Mouse (Mus musculus) midbrain, embryonic 11.5 days (tissue): ENCODE data around the gene Ehd2. TPM values are rescaled to one million over a fixed set of nuclear protein-coding genes. Genes with fewer than 3 reads are reported as not detected.

Experiments used
- ATAC-seq: fragments of 200-750 bp; cut with Nextera tagmentation; 2 replicates; pipeline ENCODE4 v1.8.0; 2017; ENCODE audit warnings: moderate TSS enrichment, moderate library complexity; ENCODE audit not compliant: low FRiP score
- DNase-seq: peaks from one replicate; pipeline ENCODE4 v3.0.0; 2015; ENCODE audit warnings: low spot score; ENCODE audit errors: missing footprints
- H3K27ac ChIP-seq: fragments of 300-500 bp; sonication (generic); 2 replicates; pipeline ENCODE4 v1.5.1; 2014; ENCODE audit warnings: low read depth, low read length
- H3K27me3 ChIP-seq: fragments of 300-500 bp; sonication (generic); 2 replicates; pipeline ENCODE4 v1.6.1; 2014; ENCODE audit warnings: mild to moderate bottlenecking, low read length, moderate library complexity, mixed read lengths; ENCODE audit not compliant: control insufficient read depth, insufficient read depth
- H3K36me3 ChIP-seq: fragments of 300-500 bp; sonication (generic); 2 replicates; pipeline ENCODE4 v1.6.1; 2014; ENCODE audit warnings: mild to moderate bottlenecking, low read length, moderate library complexity, mixed read lengths; ENCODE audit not compliant: control insufficient read depth, insufficient read depth
- H3K4me1 ChIP-seq: fragments of 300-500 bp; sonication (generic); 2 replicates; pipeline ENCODE4 v1.6.1; 2014; ENCODE audit warnings: low read length; ENCODE audit not compliant: control insufficient read depth, insufficient read depth
- H3K4me2 ChIP-seq: fragments of 300-500 bp; sonication (generic); 2 replicates; pipeline ENCODE4 v1.6.1; 2014; ENCODE audit warnings: mild to moderate bottlenecking, moderate library complexity
- H3K4me3 ChIP-seq: fragments of 300-500 bp; sonication (generic); 2 replicates; pipeline ENCODE4 v1.5.1; 2014; ENCODE audit warnings: low read depth, low read length
- H3K9ac ChIP-seq: fragments of 300-500 bp; sonication (generic); 2 replicates; pipeline ENCODE4 v1.6.1; 2014; ENCODE audit warnings: low read length
- H3K9me3 ChIP-seq: fragments of 300-500 bp; sonication (generic); 2 replicates; pipeline ENCODE4 v1.6.1; 2016; ENCODE audit warnings: low read length; ENCODE audit not compliant: control insufficient read depth
- WGBS: fragments of 180-500 bp; shearing (Covaris S2); extraction: QIAGEN DNeasy Blood & Tissue Kit; methylation state at CpG from one replicate; pipeline ENCODE4 v1.1.7; 2014; 5-methylcytosine and 5-hydroxymethylcytosine counted together
- polyA plus RNA-seq: library from polyadenylated mRNA; unstranded; fragments of >200 nt; fragmentation: Nextera tagmentation; extraction: Ambion mirVana; gene quantifications from 2 replicates; pipeline ENCODE4 v1.2.1, GENCODE M21; 2014

The Ehd2 gene
- polyA plus RNA-seq, 1 experiment from 2014 or later, result 8.9 TPM

DNA sequence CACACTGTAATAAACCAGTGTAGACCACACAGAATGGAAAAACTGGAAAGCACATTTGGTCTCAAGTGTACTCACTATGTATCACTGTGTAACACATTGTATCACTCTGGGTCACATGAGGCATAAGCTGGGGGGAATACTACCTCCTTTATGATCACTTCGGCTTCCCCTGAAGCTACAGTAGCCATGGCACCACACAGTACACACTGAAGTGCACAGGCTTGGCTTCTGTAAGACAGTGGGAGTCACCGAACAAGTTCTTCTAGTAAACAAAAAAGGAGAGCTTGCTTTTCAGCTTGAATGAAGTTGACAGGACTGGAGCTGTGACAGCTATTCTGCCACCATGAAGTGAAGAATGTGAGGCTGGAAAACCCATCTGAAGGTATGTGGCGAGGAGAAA lies 37.7 kb upstream of the Ehd2 start:
- no peak overlapping the region for H3K9ac ChIP-seq
- 89% methylated on average over 3 of the region's 3 CpGs for WGBS
- no peak overlapping the region for H3K4me2 ChIP-seq
- ATAC-seq, result 0 out of 2 replicates have a peak, but pooled peaks have one; percentile 27
- H3K36me3 ChIP-seq, result no peaks in the 10 kb centered on the region; the same call in 1 of the 2 replicates
- no peak overlapping the region for H3K4me3 ChIP-seq
- no peaks in the 10 kb centered on the region for H3K9me3 ChIP-seq
- H3K4me1 ChIP-seq, result no peaks in the 10 kb centered on the region
- no peaks in the 10 kb centered on the region for H3K27me3 ChIP-seq
- H3K27ac ChIP-seq, result no peak overlapping the region
- DNase-seq, result peak; percentile 66

DNA sequence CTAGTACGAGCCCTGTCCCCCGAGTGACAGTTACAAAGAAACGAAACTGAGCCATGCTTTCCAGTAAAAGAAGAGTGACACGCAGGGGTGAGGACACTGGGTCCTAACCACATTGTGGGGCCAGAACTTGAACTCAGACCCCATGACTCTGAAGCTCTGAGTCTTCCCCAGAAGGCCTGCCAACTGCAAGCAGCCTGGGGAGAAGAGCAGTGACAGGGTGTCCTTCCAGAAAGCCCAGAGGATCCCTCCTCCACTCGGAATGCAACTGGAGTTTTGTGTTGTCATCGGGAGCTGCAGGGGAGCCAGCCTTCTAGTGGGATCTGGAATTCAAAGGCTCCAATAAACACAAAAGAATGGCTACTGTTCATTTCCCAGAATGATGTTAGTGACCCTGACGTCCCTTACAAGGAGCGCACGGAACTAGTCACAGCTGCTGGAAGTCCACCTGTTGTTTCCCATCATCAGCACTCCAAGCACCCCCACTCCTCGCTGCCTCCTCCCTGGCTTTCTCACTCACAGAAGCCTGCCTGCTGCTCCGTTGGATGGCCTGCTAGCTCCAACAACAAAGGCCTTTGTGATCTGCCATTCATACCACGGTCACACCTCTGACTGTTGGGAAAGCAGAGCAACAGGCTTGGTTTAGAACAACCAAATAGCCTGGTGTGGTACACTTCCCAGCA lies 37.0 kb upstream of the Ehd2 start:
- no peak overlapping the region for H3K4me3 ChIP-seq
- DNase-seq (no peak), ATAC-seq (0 out of 2 replicates have a peak, but pooled peaks have one; percentile 19)
- WGBS, result 58% methylated on average over 12 of the region's 12 CpGs
- no peaks in the 10 kb centered on the region for H3K9me3 ChIP-seq
- H3K36me3 ChIP-seq, result no peaks in the 10 kb centered on the region; the same call in none of the 2 replicates
- H3K4me1 ChIP-seq, result no peaks in the 10 kb centered on the region
- H3K4me2 ChIP-seq, result no peak overlapping the region
- no peak overlapping the region for H3K27ac ChIP-seq
- no peaks in the 10 kb centered on the region for H3K27me3 ChIP-seq
- no peak overlapping the region for H3K9ac ChIP-seq

DNA sequence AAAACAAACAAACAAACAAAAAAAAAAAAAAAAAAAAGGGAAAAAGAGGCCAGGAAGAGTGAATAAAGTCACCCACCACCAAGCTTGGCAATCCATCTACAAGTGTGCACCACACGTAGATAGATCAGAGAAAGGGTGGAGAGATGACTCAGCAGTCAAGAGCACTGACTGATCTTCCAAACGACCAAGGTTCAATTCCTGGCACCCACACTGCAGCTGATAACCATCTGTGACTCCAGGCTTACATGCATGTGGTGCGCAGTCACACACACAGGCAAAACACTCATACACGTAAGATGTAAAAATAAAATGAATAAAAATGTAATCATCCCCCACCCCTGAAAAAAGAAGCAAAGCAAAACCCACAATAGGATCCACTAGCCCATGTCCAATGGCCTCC lies 35.7 kb upstream of the Ehd2 start:
- Histone ChIP-seq H3K27ac (no peak overlapping the region), H3K36me3 (peaks cover 3% of the 10 kb centered on the region), H3K27me3 (no peaks in the 10 kb centered on the region), H3K4me2 (no peak overlapping the region), H3K4me1 (no peaks in the 10 kb centered on the region), H3K4me3 (no peak overlapping the region), H3K9me3 (no peaks in the 10 kb centered on the region), H3K9ac (no peak overlapping the region)
- no peak for ATAC-seq
- 91% methylated on average over 4 of the region's 4 CpGs for WGBS
- peak; percentile 44 for DNase-seq

DNA sequence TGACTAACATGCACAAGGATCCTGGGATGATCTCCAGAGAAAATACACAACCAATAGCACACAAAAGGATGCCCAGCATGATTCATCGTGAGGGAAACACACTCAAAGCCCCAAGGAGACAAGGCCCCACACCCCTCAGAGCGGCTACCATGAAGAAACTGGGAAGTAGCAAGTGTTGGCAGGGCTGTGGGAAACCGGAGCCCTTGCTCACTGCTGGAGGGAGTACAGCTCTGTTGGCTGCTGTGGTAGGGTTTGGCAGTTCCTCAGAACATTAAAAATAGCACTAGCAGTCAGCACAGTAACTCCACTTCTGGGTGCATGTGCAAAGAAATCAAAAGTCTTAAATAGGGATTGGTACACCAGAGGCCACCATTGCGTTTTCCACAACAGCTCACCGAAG lies 34.8 kb upstream of the Ehd2 start:
- no peaks in the 10 kb centered on the region for H3K9me3 ChIP-seq
- DNase-seq (no peak), ATAC-seq (no peak)
- H3K27me3 ChIP-seq, result no peaks in the 10 kb centered on the region
- no peak overlapping the region for H3K27ac ChIP-seq
- H3K9ac ChIP-seq, result no peak overlapping the region
- WGBS, result 94% methylated on average over 5 of the region's 5 CpGs
- no peak overlapping the region for H3K4me2 ChIP-seq
- H3K4me1 ChIP-seq, result no peaks in the 10 kb centered on the region
- peaks cover 3% of the 10 kb centered on the region for H3K36me3 ChIP-seq
- H3K4me3 ChIP-seq, result no peak overlapping the region

DNA sequence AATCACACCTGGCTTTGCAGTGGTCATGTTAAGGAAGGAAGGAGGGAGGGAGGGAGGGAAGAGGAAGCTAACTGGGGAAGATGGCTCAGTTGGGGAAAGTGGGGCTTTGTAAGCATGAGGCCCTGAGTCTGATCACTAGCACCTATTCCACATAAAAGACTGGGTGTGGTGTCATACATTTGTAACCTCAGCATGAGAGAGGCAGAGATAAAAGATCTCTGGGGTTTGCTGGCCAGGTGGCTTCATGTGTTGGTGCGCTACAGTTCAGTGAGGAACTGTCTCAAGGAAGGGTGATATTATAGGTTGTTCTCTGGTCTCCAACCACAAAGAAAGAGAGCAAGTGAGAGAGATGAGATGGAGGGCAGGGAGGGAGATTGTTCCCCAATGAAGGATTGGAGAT lies 34.3 kb upstream of the Ehd2 start:
- H3K9me3 ChIP-seq, result no peaks in the 10 kb centered on the region
- WGBS, result 97% methylated on average over 1 of the region's 1 CpGs
- H3K4me1 ChIP-seq, result no peaks in the 10 kb centered on the region
- no peak overlapping the region for H3K27ac ChIP-seq
- ATAC-seq (no peak), DNase-seq (no peak)
- no peaks in the 10 kb centered on the region for H3K27me3 ChIP-seq
- no peak overlapping the region for H3K4me3 ChIP-seq
- H3K9ac ChIP-seq, result no peak overlapping the region
- H3K4me2 ChIP-seq, result no peak overlapping the region
- peaks cover 3% of the 10 kb centered on the region for H3K36me3 ChIP-seq

DNA sequence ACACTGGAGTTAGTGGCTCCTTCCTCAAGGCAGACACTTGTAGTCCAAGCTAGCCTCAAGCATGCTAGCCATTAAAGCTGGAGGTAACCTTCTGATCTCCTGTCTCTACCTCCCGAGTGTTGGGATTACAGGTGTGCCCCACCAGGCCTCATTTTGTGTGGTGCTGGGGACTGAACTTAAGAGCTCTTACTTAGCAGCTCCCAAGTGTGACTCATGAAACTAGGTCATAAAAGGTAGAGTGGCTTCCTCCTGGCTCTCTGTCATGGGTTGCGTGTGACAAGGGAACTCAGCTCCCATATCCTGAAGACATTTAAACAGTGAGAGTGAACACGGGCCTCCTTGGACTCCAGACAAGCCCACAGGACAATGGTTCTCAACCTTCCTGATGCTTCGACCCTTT lies 26.4 kb upstream of the Ehd2 start:
- DNase-seq (no peak), ATAC-seq (no peak)
- H3K9me3 ChIP-seq, result no peaks in the 10 kb centered on the region
- H3K27ac ChIP-seq, result no peak overlapping the region
- 90% methylated on average over 4 of the region's 4 CpGs for WGBS
- no peak overlapping the region for H3K4me3 ChIP-seq
- no peaks in the 10 kb centered on the region for H3K4me1 ChIP-seq
- no peak overlapping the region for H3K4me2 ChIP-seq
- H3K27me3 ChIP-seq, result no peaks in the 10 kb centered on the region
- H3K36me3 ChIP-seq, result peaks cover 11% of the 10 kb centered on the region
- H3K9ac ChIP-seq, result no peak overlapping the region

DNA sequence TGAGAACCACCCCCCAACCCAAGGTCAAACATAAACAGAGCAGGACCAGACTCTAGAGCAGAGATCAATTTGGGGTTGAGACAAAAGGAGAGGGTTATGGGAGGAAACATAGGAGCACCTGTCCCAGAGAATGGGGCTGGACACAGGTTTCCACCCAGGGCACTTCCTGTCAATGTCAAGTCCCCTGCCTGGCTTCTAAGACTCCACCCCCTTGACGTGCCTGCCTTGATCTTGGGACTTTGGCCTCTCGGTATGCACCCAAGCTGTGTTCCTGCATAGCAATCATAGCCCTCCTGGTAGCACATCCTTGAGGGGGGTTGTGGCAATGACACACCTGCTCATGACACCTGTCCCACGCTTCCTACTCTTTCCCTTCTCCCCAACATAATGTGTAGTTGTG lies 25.8 kb upstream of the Ehd2 start:
- H3K36me3 ChIP-seq, result peaks cover 16% of the 10 kb centered on the region

DNA sequence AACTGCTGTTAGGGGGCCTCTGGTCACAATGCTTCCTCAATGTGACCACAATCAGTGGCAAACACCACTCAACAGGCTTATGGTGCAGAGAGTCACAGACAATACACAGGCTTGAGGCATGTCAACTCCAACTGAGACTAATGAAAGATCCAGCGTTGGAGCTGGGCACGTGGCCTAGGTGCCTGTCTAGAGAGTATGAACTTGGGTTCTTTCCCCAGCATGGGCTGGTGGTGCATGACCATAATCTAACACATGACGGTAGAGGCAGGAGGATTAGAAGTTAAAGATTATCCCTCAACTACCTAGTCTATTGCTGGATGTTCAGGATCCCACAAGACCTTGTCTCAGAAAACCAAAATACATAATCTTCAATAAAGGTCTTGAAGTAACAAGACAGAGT lies 24.4 kb upstream of the Ehd2 start:
- ATAC-seq, result no peak
- 96% methylated on average over 3 of the region's 3 CpGs for WGBS
- H3K27ac ChIP-seq, result no peak overlapping the region
- no peaks in the 10 kb centered on the region for H3K4me1 ChIP-seq
- DNase-seq, result no peak
- no peak overlapping the region for H3K9ac ChIP-seq
- no peak overlapping the region for H3K4me2 ChIP-seq
- H3K27me3 ChIP-seq, result no peaks in the 10 kb centered on the region
- no peak overlapping the region for H3K4me3 ChIP-seq
- H3K9me3 ChIP-seq, result no peaks in the 10 kb centered on the region
- H3K36me3 ChIP-seq, result peaks cover 27% of the 10 kb centered on the region

More for the DNA sequence above, 25.8 kb upstream of the Ehd2 start:
- DNase-seq (no peak), ATAC-seq (no peak)
- 86% methylated on average over 3 of the region's 3 CpGs for WGBS
- H3K27ac ChIP-seq, result no peak overlapping the region
- no peaks in the 10 kb centered on the region for H3K9me3 ChIP-seq
- no peak overlapping the region for H3K4me3 ChIP-seq
- H3K4me1 ChIP-seq, result no peaks in the 10 kb centered on the region
- H3K9ac ChIP-seq, result no peak overlapping the region
- no peak overlapping the region for H3K4me2 ChIP-seq
- no peaks in the 10 kb centered on the region for H3K27me3 ChIP-seq

DNA sequence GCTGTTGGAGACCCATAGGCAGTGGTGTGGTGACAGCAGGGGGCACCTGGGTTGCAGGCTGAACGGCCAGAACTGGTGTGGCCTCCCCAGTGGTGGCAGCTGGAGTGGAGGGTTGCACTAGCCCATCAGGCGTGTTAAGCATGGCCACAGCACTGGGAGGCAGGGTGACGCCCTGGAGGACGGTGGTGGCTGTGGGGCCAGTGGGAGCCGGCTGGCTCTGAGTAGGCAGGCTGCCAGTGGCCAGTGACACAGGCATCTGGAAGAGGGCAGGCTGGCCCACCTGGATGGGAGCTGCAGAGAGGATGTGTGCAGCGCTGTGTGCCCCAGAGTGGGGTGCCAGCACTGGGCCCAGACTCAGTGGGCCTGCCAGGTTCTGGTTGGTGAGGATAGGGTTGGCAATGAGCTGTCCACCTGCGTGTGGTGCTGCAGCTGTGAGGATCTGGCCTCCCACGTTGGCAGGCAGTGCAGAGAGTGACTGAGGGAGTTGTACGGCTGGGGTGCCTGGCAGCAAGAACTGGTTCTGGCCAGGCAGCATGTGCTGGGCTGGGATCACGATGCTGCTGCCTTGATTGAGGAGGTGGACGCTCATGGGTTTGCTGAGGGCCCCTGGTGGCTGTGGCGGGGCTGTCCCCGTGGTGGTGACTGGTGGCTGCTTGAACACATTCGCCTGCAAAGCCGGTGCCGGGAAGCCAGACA lies 20.4 kb upstream of the Ehd2 start:
- Histone ChIP-seq H3K36me3 (peaks cover 23% of the 10 kb centered on the region), H3K27ac (no peak overlapping the region), H3K9ac (no peak overlapping the region), H3K9me3 (no peaks in the 10 kb centered on the region), H3K4me3 (no peak overlapping the region), H3K27me3 (no peaks in the 10 kb centered on the region), H3K4me1 (no peaks in the 10 kb centered on the region), H3K4me2 (no peak overlapping the region)
- ATAC-seq (no peak; the same call in 1 of the 2 replicates), DNase-seq (no peak)
- 96% methylated on average over 16 of the region's 16 CpGs for WGBS
